Mouse (Mus musculus): ENCODE measurements around the gene Nit2.
"Not testable (repeated sequence)": the region's sequence is repeated elsewhere in the genome, so short reads cannot be mapped to it uniquely, and the experiment has no call there.

Gene Nit2

DNA sequence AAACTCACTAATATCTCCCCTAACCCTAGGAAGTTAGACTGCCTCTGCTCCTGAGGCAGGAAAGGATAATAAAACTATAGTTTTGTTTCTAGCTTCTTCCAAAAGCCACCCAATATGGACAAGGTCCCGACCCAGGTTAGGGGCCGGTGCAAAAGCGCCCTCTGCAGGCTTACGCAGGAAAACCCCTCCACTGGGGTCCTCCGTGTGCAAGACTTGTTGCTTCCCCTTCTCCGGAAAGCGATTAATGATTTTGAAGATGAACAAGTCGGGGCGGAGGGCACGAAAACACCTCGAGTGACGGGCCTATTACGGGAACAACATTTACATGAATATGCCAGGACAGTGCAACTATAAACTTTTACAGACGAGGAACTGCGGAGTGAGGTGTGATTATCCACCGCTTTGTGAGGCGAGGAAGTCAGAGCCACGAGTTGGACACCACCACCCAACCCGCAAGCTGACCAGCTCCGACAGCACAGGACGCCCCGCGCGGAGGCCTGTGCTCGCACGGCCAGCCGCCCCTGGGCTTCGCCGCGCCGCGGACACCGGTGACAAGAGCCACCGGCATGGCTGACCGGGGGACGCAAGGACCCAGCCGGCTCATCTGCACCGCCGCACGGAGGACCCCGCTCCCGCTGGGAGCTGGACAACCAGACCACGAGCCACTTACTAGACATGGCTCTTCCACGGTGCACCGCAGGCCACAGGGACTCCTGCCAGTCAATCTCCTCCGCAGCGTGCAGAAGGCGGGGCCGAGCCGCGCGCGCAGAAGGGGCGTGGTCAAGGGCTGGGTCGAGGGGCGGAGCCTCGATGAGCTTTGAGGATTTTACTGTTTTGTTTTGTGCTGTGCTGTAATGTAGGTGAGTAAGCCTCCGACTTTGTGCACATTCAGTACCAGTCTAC is at the start of gene Nit2:
Gene Nit2 (minus strand): TSS at position 731 of the 903 bp plus-strand sequence.
- peak; percentile 93 to 94 for DNase-seq

DNA sequence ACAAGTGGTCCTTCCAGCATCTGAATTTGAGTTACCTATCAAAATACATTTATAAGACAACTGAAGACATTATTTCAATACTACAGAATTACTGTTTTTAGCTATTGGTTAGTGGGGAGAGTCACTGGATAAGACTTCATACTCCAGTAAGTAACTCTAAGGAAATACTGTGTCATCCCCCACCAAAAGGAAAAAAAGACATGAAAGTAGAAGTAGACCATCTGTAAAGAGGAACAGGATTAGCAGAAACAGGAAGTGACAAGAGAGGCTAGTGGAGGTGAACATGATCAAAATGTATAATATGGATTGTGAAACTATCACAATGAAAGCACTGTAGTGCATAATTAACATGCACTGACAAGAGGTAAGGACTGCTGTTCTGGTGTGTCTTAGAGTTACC is 48.8 kb upstream of the Nit2 start:
- no peak for DNase-seq

DNA sequence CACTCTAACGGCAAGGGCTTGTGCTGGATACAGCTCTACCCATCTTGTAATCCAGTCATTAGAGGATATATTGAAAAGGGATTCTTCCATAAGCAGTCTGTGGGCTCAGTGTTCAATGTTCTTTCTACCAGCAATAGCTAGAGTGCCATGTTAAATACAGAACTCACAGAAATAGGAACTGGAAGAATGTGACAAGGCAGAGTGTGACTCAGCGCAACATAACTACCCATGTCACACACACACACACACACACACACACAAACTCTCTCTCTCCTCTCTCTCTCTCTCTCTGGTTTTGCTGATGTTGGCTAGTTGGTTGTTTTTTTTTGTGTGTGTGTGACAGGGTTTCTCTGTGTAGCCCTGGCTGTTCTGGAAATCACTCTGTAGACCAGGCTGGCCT is 43.9 kb upstream of the Nit2 start:
- DNase-seq, result no peak

- DNase-seq, result peak; percentile 48 to 74
These were observed 41.2 kb upstream of the Nit2 start for GRCm38 (mm10) chr16:57208342-57208741.

DNA sequence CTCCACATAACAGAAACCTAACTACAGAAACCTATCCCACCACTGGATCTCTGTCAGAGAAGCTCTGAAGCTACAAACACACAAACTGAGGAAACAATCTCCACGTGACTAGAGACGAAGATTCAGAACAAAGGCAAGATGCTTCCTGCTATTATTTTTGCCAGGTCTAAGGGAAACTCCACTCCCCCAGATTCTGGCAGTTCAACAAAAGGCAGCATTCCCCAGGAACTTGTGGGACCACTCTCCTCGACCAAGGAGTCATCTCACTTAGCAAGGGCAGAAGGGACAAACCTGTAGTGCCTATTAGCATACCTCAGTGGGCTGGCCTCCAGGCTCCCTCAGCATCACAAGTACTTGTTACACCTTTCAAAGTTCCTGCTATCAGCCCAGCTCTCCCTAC is 30.1 kb upstream of the Nit2 start:
- DNase-seq, result no peak

GRCm38 (mm10) chr16:57196590-57196989 is 29.4 kb upstream of the Nit2 start:
- no peak for DNase-seq

- no peak for DNase-seq
These were observed 24.1 kb upstream of the Nit2 start for GRCm38 (mm10) chr16:57191214-57191613.

DNA sequence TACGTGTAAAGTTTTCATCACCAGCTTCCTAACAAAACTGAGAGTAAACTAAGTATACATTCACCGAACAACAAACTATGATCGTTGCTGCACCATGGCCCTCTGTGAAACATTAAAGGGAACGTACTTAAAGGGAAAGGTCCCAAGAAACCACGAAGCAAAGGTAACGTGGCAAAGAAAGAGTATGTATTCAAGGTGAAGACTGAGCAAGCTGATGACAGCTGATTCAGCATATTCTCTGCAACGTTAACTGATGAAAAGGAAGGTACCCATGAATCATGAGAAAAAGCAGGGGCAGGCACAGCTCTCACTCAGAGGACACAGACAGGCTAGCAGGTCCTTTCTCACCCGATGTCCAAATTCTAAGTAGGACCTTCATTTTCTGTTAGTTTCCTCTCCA is 23.2 kb upstream of the Nit2 start:
- DNase-seq, result no peak

- DNase-seq, result peak in 1 of 2 experiments; percentile 14
These were observed 22.4 kb upstream of the Nit2 start for GRCm38 (mm10) chr16:57189493-57189892.

DNA sequence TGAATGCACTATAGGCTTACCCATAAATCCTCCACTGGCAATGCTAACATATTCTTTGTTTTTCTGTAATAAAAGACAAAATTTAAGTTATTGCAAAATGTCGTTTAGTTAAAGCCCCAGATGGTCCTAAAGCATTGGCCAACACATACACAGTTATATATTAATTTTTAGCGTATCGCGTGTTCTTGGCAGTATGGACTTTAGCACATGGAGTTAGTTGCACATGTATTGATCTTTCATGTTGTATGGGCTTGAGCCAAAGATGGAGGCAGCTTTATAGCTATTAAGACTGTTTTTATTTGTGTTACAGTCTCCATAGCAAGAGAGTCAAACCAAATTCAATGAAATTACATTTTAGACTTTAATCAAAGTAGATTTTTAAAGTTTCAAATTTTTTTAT is 19.5 kb upstream of the Nit2 start:
- DNase-seq, result no peak

DNA sequence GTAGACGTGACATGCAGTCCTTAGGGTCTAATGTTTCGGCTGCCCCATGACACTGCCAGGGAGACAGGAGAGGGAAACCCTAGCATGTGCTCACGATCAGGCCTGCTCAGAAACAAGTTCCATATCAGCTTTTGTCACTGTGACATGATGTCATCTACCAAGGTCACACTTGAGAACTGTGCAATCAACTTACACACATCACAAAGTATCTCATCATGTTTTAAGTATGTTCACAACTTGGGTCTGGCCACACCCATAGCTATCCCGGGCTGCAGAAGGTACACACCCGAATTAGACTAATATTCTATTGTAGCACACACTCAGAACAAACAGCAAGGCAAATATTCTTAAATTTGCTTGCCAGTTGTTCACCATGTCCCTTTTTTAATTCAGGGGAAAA is 14.9 kb upstream of the Nit2 start:
- no peak for DNase-seq

DNA sequence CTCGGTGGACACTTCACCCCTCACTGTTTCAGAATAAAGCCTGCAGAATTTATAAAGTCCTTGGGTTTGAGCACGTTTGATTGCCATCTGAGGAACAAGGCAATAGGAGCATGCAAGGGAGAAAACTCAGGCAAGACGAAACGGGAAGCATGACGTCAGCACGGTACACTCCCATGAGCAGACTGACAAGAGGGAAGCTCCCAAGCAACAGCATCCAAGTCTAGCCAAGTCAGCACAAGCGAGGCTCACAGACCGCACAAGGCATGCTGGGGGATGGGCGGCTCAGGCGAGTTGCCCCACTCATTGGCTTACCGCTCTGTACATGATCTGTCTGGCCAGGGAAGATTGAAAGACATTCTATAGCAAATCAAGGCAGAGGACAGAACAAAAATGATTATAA is 14.0 kb upstream of the Nit2 start:
- DNase-seq, result peak; percentile 25 to 44

DNA sequence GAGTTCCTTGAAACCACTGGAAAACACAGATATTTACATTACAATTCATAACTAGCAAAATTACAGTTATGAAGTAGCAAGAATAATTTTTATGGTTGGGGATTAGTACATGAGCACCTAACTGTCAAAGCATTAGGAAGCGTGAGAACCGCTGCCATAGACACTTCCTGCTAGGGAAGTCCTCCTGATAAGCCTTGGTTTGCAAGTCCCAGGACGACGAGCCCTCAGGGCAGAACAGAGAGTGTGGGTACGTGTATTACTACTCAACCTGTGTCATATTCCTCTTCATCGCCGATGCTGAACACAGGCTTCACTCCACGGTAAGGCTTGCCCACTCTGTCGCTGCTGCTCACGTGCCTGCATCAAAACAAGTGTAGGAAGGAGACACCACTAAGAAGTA is 10.5 kb upstream of the Nit2 start:
- no peak for DNase-seq

DNA sequence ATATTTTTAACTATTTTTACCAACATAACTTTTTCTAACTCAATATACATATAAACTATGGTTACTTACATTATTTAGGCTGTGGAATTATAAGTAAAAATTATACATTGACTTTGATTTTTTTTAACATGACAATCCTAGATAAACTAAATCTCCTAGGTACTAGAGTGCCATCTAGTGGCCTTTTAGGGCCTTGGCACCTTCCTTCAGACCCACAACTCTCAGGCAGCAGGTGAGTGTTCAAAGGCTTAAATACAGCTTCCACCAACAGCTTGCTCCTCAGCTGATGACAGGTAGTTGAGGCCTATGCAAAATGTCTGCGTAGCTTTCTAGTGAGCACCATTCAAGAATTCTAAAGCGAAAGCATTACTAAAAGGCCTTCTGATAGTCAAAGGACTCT is 10.1 kb upstream of the Nit2 start:
- peak; percentile 17 to 25 for DNase-seq

DNA sequence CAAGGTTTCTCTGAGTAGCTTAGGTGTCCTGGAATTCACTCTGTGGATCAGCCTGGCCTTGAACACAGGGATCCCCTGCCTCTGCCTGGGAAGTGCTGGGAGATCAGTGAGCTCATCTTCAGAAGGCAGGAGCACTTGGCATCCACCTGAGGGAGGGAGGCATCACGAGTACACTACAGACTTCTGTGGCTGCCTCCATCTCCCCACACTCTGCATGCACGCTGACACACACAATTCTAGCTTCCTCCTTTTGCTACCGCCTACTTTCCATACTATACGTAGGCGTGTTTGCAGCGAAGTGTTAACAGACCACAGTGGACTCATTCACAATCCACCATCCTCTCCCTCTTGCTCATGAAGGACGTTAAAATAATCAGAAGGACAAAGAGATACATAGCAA is 9.1 kb upstream of the Nit2 start:
- DNase-seq, result no peak

DNA sequence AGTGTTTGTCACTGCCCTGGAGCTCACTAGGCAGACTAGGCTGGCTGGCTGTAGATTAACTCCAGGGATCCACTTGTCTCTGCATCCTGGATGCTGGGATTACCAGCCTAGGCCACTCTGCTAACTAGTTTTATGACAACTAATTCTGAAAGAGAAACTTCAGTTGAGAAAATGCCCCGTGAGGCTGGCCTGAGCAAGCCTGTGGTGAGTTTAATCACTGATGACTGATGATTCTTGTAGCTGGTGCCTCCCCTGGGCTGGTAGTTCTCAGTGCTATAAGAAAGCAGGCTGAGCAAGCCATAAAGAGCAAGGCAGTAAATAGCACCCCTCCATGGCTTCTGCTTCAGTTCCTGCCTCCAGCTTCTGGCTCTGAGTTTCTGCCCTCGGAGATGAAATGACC is 8.6 kb upstream of the Nit2 start:
- no peak for DNase-seq

- DNase-seq, result not testable (repeated sequence)
These were observed 7.3 kb upstream of the Nit2 start for GRCm38 (mm10) chr16:57174480-57174879.

- no peak for DNase-seq
These were observed 4.4 kb upstream of the Nit2 start for GRCm38 (mm10) chr16:57171570-57171969.

GRCm38 (mm10) chr16:57171161-57171560 is 4.0 kb upstream of the Nit2 start:
- DNase-seq, result no peak

DNA sequence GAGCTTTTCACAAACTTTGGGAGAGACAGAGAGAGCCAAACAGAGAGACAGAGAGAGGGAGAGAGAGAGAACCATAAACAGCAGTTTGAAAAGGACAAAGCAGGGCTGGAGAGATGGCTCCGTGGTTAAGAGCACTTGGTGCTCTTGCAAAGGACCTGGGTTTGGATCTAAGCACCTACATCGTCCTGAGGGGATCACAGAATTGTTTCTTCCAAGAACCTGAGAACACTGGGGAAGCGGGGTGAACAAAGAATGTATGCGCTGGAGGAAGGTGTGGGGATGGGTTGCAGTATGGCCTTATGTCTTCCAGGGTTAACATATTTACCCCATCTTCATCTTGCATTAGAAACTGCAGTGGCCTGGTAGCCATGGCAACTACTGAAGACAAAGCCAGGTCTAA is 1.1 kb upstream of the Nit2 start:
- no peak for DNase-seq

GRCm38 (mm10) chr16:57167514-57167912 is 372 bp upstream of the Nit2 start:
- no peak for DNase-seq

DNA sequence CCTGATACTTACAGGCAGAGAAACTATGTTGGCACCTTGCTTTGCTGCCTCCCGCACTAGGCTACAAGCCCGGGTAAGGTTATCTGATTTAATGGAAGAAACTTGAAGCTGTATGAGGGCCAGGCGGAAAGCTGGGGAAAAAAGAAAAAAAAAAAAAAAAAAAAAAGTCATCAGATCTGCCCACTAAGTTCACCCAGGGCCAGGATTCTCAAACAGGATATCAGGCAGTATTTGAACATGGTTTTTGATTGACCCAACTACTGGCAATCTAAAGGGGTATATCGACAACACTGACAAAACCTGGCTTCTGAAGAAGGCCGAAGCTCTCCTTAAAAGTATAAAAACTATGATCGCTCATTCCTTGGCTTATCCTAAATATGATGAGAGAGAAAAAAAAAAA is 1.1 kb downstream of the Nit2 start:
- DNase-seq, result no peak

- DNase-seq, result no peak
These were observed 2.0 kb downstream of the Nit2 start for GRCm38 (mm10) chr16:57165157-57165556.

DNA sequence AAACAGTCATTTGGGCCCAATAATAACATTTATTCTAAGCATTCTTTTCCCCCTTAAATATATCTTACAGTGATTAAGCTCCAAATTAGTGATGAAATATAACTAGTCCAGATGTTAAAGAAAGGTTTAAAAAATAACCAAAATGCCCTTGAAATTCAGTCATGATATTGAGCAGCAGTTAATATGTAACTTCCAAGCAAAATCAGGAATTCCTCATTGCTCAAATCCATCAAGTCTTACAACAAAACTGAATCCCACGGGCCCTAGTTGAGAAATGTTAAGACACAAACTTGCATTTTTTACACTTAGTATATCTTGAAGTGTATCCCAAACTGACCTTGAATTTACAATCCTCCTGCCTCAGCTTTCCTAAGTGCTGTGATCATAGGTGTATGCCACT is 3.4 kb downstream of the Nit2 start:
- DNase-seq, result no peak

GRCm38 (mm10) chr16:57162841-57163240 is 4.3 kb downstream of the Nit2 start:
- DNase-seq, result no peak

All from lung, adult 18-20 months (tissue).